Mouse (Mus musculus): ENCODE measurements around the gene Plrg1.

- peak; percentile 98 for TF ChIP-seq CTCF (IDR thresholded peaks at IDR 0.05; ENCODE audit: low read depth)
- TF ChIP-seq EP300 (optimal IDR thresholded peaks at IDR 0.05), result no peak
Observed at GRCm38 (mm10) chr3:83080567-83081055, 25.3 kb downstream of the Plrg1 start.

Measured in stomach, postnatal 0 days (tissue).